Mouse (Mus musculus): Measurements from ENCODE around the gene Myo1d.

DNA sequence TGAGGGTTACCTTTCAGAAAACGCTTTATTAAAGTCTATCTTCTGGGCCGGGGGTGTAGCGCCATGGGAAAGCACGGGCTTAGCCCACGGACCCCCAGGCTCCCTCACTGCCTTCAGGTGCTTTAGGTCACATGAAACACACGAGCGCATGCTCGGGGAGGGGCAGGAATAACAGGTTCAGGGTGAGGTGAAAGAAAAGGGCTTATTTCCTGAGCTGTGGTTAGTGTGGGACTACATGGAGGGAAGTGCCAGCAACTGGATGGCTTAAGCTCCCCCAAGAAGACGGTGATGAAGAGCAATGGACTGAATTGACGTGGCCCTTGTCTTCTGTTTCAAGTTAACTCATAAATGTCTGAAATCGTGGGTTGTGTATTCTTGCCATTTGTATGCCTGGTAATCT, 226.8 kb downstream of the Myo1d start:
- no peak for TF ChIP-seq POLR2A (IDR thresholded peaks at IDR 0.05; ENCODE audit: low read depth, low read length)
- TF ChIP-seq CTCF (conservative IDR thresholded peaks at IDR 0.05; ENCODE audit: insufficient read depth, insufficient read length, low read depth, low read length) = no peak

Data from kidney, adult 2 months (tissue).